Comparison of ENCODE assay signal across 9 mouse cellular contexts in the genomic region with DNA sequence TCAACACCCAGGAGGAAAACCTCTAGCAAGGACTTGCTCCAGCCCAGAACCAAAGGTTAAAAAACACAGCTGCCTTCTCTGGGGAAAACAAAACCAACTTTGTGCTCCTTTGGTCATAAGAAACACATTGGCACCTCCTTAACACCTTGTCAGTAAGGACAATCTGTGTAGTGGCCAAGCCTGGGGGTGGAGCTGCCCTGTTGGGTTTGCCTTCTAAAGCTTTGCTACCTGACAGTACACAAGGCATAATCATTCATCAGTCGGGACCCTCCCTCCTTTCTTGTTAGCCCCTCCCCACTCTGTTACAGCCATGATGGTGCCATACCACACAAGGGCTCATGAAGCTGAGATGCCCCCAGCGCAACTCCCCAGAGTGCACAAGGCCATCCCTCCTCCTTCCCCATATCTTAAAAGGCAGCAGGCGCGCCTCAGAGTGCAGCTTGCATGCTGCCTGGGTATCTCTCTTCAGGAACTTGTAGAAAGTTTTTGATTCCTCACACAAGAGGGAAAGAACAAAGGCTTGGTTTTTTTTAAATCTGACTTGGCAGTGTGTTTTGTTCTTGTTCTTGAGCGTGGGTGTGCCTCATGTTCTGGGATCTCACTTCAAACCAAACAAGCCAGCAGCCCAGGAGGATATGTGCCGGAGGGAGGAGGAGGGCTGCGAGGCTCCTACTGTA.
DNase-seq lines count a peak whose midpoint lies in the region; ATAC-seq and TF ChIP-seq lines count a peak whose summit lies in the region.
"Had no signal": no experiment of that assay in that cellular context is flagged by ENCODE, and none has a peak within 500 bp of the region (broad histone marks: within the 10 kb centered on the region; RNA-seq: fewer than 3 reads in every experiment).

No protein-coding gene starts in this region.

- DNase-seq in hindbrain, embryonic 10.5 days (ENCODE audit: low spot score) = no peak
- no peak for DNase-seq in adrenal gland, adult 2 months
- no peak for DNase-seq in cerebellum, adult 18-20 months
- DNase-seq in embryo, embryonic 11 days = no peak
- DNase-seq: cerebellum, postnatal 14 days had no signal

- no peak for ATAC-seq in hindbrain, embryonic 12.5 days (ENCODE audit: low FRiP score)
- ATAC-seq in heart, embryonic 14.5 days (ENCODE audit: insufficient number of reproducible peaks, insufficient read depth, low FRiP score, low read depth) = no peak
- ATAC-seq in liver, embryonic 15.5 days (ENCODE audit: insufficient read depth) = peak; percentile 74

- H3K36me3 ChIP-seq in hindbrain, embryonic 10.5 days = no peaks in the 10 kb centered on the region
- no peaks in the 10 kb centered on the region for H3K36me3 ChIP-seq in hindbrain, embryonic 12.5 days
- no peaks in the 10 kb centered on the region for H3K36me3 ChIP-seq in E14TG2a.4 (ENCODE audit: insufficient read depth, low read length)
- peaks cover 12% of the 10 kb centered on the region for H3K36me3 ChIP-seq in heart, embryonic 14.5 days (ENCODE audit: control insufficient read depth, insufficient read depth, low read length)
- no peaks in the 10 kb centered on the region for H3K36me3 ChIP-seq in liver, embryonic 15.5 days (replicated peaks)

- no peak overlapping the region for H3K4me3 ChIP-seq in hindbrain, embryonic 10.5 days
- no peak overlapping the region for H3K4me3 ChIP-seq in hindbrain, embryonic 12.5 days
- 0 out of 2 replicates have a peak overlapping the region, but pooled peaks have one; percentile 35 for H3K4me3 ChIP-seq in E14TG2a.4 (replicated peaks; ENCODE audit: low read length)
- H3K4me3 ChIP-seq in heart, embryonic 14.5 days (ENCODE audit: control insufficient read depth in 1 of 2, insufficient read depth in 1 of 2, low read depth in 1 of 2, low read length in 2 of 2) = no peak overlapping the region
- H3K4me3 ChIP-seq in liver, embryonic 15.5 days (replicated peaks) = no peak overlapping the region

- no peak overlapping the region for H3K4me2 ChIP-seq in hindbrain, embryonic 12.5 days (replicated peaks)
- H3K4me2 ChIP-seq in heart, embryonic 14.5 days (ENCODE audit: low read length) = peak overlapping the region; percentile 33
- peak overlapping the region; percentile 56 for H3K4me2 ChIP-seq in liver, embryonic 15.5 days

- H3K27me3 ChIP-seq in hindbrain, embryonic 10.5 days (ENCODE audit: insufficient read depth, poor library complexity, severe bottlenecking) = no peaks in the 10 kb centered on the region
- no peaks in the 10 kb centered on the region for H3K27me3 ChIP-seq in hindbrain, embryonic 12.5 days
- peaks cover 8% of the 10 kb centered on the region for H3K27me3 ChIP-seq in E14TG2a.4 (ENCODE audit: insufficient read depth, low read length)
- no peaks in the 10 kb centered on the region for H3K27me3 ChIP-seq in heart, embryonic 14.5 days (ENCODE audit: control insufficient read depth, insufficient read depth, low read length)
- no peaks in the 10 kb centered on the region for H3K27me3 ChIP-seq in liver, embryonic 15.5 days

- 60% methylated on average over 7 of the region's 7 CpGs for WGBS in hindbrain, embryonic 10.5 days
- WGBS in hindbrain, embryonic 12.5 days = 58% methylated on average over 7 of the region's 7 CpGs
- 20% methylated on average over 7 of the region's 7 CpGs for WGBS in heart, embryonic 14.5 days
- WGBS in liver, embryonic 15.5 days (ENCODE audit: insufficient replicate concordance) = 23% methylated on average over 7 of the region's 7 CpGs

- H3K27ac ChIP-seq in hindbrain, embryonic 10.5 days = peak overlapping the region; percentile 30
- H3K27ac ChIP-seq in hindbrain, embryonic 12.5 days = no peak overlapping the region
- H3K27ac ChIP-seq in heart, embryonic 14.5 days (replicated peaks in 1 of 2; ENCODE audit: control insufficient read depth in 1 of 2, insufficient read depth in 1 of 2, low read depth in 2 of 2, low read length in 2 of 2) = peak overlapping the region; percentile 29 to 79
- H3K27ac ChIP-seq in liver, embryonic 15.5 days (replicated peaks) = peak overlapping the region; percentile 83

- peaks cover 27% of the 10 kb centered on the region for H3K4me1 ChIP-seq in hindbrain, embryonic 10.5 days (replicated peaks)
- H3K4me1 ChIP-seq in hindbrain, embryonic 12.5 days = peaks cover 5% of the 10 kb centered on the region
- H3K4me1 ChIP-seq in E14TG2a.4 (replicated peaks; ENCODE audit: low read depth, low read length) = peaks cover 37% of the 10 kb centered on the region
- H3K4me1 ChIP-seq in heart, embryonic 14.5 days (ENCODE audit: control insufficient read depth in 2 of 2, insufficient read depth in 2 of 2, low read length in 2 of 2) = peaks cover 39 to 68% of the 10 kb centered on the region in 2 experiments
- H3K4me1 ChIP-seq in liver, embryonic 15.5 days (replicated peaks) = peaks cover 43% of the 10 kb centered on the region

- no peaks in the 10 kb centered on the region for H3K9me3 ChIP-seq in hindbrain, embryonic 10.5 days
- H3K9me3 ChIP-seq in hindbrain, embryonic 12.5 days (replicated peaks) = no peaks in the 10 kb centered on the region
- H3K9me3 ChIP-seq in E14TG2a.4 (ENCODE audit: low read length) = no peaks in the 10 kb centered on the region
- no peaks in the 10 kb centered on the region for H3K9me3 ChIP-seq in heart, embryonic 14.5 days (ENCODE audit: control insufficient read depth, low read length)
- H3K9me3 ChIP-seq in liver, embryonic 15.5 days (replicated peaks) = no peaks in the 10 kb centered on the region

- TF ChIP-seq CTCF in E14TG2a.4 (conservative IDR thresholded peaks at IDR 0.05; ENCODE audit: low read length) = no peak

- no peak overlapping the region for H3K9ac ChIP-seq in hindbrain, embryonic 12.5 days
- H3K9ac ChIP-seq in heart, embryonic 14.5 days (ENCODE audit: low read length) = peak overlapping the region; percentile 18
- H3K9ac ChIP-seq in liver, embryonic 15.5 days = 0 out of 2 replicates have a peak overlapping the region, but pooled peaks have one; percentile 0
